Mouse (Mus musculus) thymus, adult 2 months (tissue): ENCODE data around the gene Fkbp5.

Experiments used
- CTCF ChIP-seq: fragments of 200-500 bp; IDR thresholded peaks from 2 replicates; pipeline ENCODE4 v1.5.1; 2012; ENCODE audit warnings: mild to moderate bottlenecking, control low read depth, low read length, moderate library complexity, borderline replicate concordance; ENCODE audit not compliant: control insufficient read depth, poor library complexity, insufficient read depth; ENCODE audit errors: extremely low read depth
- POLR2A ChIP-seq: fragments of 200-500 bp; IDR thresholded peaks from 2 replicates; pipeline ENCODE4 v1.6.1; 2012; ENCODE audit warnings: mild to moderate bottlenecking, low read length, control low read depth, moderate library complexity; ENCODE audit not compliant: control insufficient read depth, poor library complexity, insufficient read depth; ENCODE audit errors: extremely low read depth

GRCm38 (mm10) chr17:28361921-28362652, 155.2 kb downstream of the Fkbp5 start:
- no peak for TF ChIP-seq CTCF
- TF ChIP-seq POLR2A: no peak
